Mouse (Mus musculus) myocyte (in vitro differentiated cells): ENCODE results near the gene Msrb3.

Experiments
- CEBPB ChIP-seq: IDR thresholded peaks from 2 replicates; pipeline ENCODE4 v1.6.1; 2011; ENCODE audit warnings: mild to moderate bottlenecking, moderate library complexity; ENCODE audit not compliant: poor library complexity, insufficient read depth, severe bottlenecking
- E2F4 ChIP-seq: IDR thresholded peaks from one replicate; pipeline ENCODE4 v1.6.1; 2011; ENCODE audit warnings: mild to moderate bottlenecking, control low read depth, moderate library complexity; ENCODE audit not compliant: insufficient read depth
- MAX ChIP-seq: IDR thresholded peaks from one replicate; pipeline ENCODE4 v1.6.1; 2011; ENCODE audit warnings: low read depth, mild to moderate bottlenecking, control low read depth
- MYOD1 ChIP-seq, 3 experiments: IDR thresholded peaks; one replicate each; pipeline ENCODE4 v1.6.1; 2011; ENCODE audit warnings: control low read depth in 2 of 3, low read depth in 2 of 3, mild to moderate bottlenecking in 2 of 3, moderate library complexity in 1 of 3; ENCODE audit not compliant: insufficient read length in 2 of 3, control insufficient read depth in 1 of 3
- MYOG ChIP-seq, 3 experiments: IDR thresholded peaks; one replicate each; pipeline ENCODE4 v1.6.1; 2011; ENCODE audit warnings: control low read depth in 2 of 3, low read depth in 2 of 3, mild to moderate bottlenecking in 2 of 3; ENCODE audit not compliant: insufficient read length in 2 of 3, control insufficient read depth in 1 of 3, insufficient read depth in 1 of 3
- POLR2A ChIP-seq: IDR thresholded peaks from one replicate; pipeline ENCODE4 v1.6.1; 2011; ENCODE audit warnings: low read depth, mild to moderate bottlenecking, control low read depth, moderate library complexity; ENCODE audit not compliant: insufficient read length
- POLR2AphosphoS2 ChIP-seq: IDR thresholded peaks from one replicate; pipeline ENCODE4 v1.6.1; 2011; ENCODE audit warnings: low read depth, control low read depth; ENCODE audit not compliant: insufficient read length
- REST ChIP-seq: IDR thresholded peaks from one replicate; pipeline ENCODE4 v1.6.1; 2011; ENCODE audit warnings: mild to moderate bottlenecking, control low read depth, moderate library complexity; ENCODE audit not compliant: insufficient read depth, insufficient read length
- TCF12 ChIP-seq: IDR thresholded peaks from one replicate; pipeline ENCODE4 v1.6.1; 2011; ENCODE audit warnings: mild to moderate bottlenecking, control low read depth; ENCODE audit not compliant: poor library complexity, insufficient read depth, severe bottlenecking
- TCF3 ChIP-seq: IDR thresholded peaks from one replicate; pipeline ENCODE4 v1.6.1; 2011; ENCODE audit warnings: low read depth, control low read depth; ENCODE audit not compliant: insufficient read length
- USF1 ChIP-seq: IDR thresholded peaks from one replicate; pipeline ENCODE4 v1.6.1; 2011; ENCODE audit warnings: low read depth, mild to moderate bottlenecking, control low read depth, moderate library complexity

- TF ChIP-seq POLR2A, result no peak
- TF ChIP-seq MAX, result no peak
- no peak for TF ChIP-seq TCF3
- TF ChIP-seq USF1, result no peak
- TF ChIP-seq MYOG (IDR thresholded peaks at IDR 0.05; ENCODE audit: control insufficient read depth in 1 of 3, insufficient read depth in 1 of 3, insufficient read length in 2 of 3, low read depth in 2 of 3), result no peak
- no peak for TF ChIP-seq REST
- TF ChIP-seq E2F4, result no peak
- TF ChIP-seq CEBPB, result no peak
- TF ChIP-seq MYOD1 (IDR thresholded peaks at IDR 0.05; ENCODE audit: control insufficient read depth in 1 of 3, insufficient read length in 2 of 3, low read depth in 2 of 3), result no peak
- no peak for TF ChIP-seq POLR2AphosphoS2
- TF ChIP-seq TCF12, result no peak
Observed at GRCm38 (mm10) chr10:120857531-120858001, 41.3 kb downstream of the Msrb3 start.
